Mouse (Mus musculus) neural tube, embryonic 14.5 days (tissue): Measurements from ENCODE around the gene Olfr1162. TPM values are rescaled to one million over a fixed set of nuclear protein-coding genes. Genes with fewer than 3 reads are reported as not detected.
"Not testable (repeated sequence)": the region's sequence is repeated elsewhere in the genome, so short reads cannot be mapped to it uniquely, and the experiment has no call there.

ENCODE experiments used
- ATAC-seq: fragments of 200-750 bp; cut with Nextera tagmentation; 2 replicates; pipeline ENCODE4 v1.8.0; 2017; ENCODE audit warnings: low read depth, mild to moderate bottlenecking, moderate TSS enrichment, moderate library complexity
- H3K27ac ChIP-seq: fragments of 300-500 bp; sonication (generic); 2 replicates; pipeline ENCODE4 v1.5.1; 2014; ENCODE audit warnings: low read depth, mild to moderate bottlenecking, control low read depth, low read length, moderate library complexity, mixed read lengths
- H3K27me3 ChIP-seq: fragments of 300-500 bp; sonication (generic); 2 replicates; pipeline ENCODE4 v1.6.1; 2014; ENCODE audit warnings: low read length; ENCODE audit not compliant: control insufficient read depth, insufficient read depth
- H3K36me3 ChIP-seq: fragments of 300-500 bp; sonication (generic); 2 replicates; pipeline ENCODE4 v1.6.1; 2014; ENCODE audit warnings: low read length, mixed read lengths; ENCODE audit not compliant: control insufficient read depth, insufficient read depth
- H3K4me1 ChIP-seq: fragments of 300-500 bp; sonication (generic); 2 replicates; pipeline ENCODE4 v1.6.1; 2014; ENCODE audit warnings: low read length; ENCODE audit not compliant: control insufficient read depth, insufficient read depth
- H3K4me2 ChIP-seq: fragments of 300-500 bp; sonication (generic); 2 replicates; pipeline ENCODE4 v1.6.1; 2014; ENCODE audit warnings: mild to moderate bottlenecking, low read depth, low read length, control low read depth
- H3K4me3 ChIP-seq: fragments of 300-500 bp; sonication (generic); 2 replicates; pipeline ENCODE4 v1.5.1; 2014; ENCODE audit warnings: low read depth, low read length, control low read depth, mixed read lengths
- H3K9ac ChIP-seq: fragments of 300-500 bp; sonication (generic); replicated peaks from 2 replicates; pipeline ENCODE4 v1.6.1; 2014; ENCODE audit warnings: low read depth, mild to moderate bottlenecking, control low read depth, low read length, mixed read lengths
- H3K9me3 ChIP-seq: fragments of 300-500 bp; sonication (generic); 2 replicates; pipeline ENCODE4 v1.6.1; 2016; ENCODE audit warnings: low read length; ENCODE audit not compliant: control insufficient read depth
- WGBS: fragments of 180-500 bp; shearing (Covaris S2); extraction: QIAGEN DNeasy Blood & Tissue Kit; methylation state at CpG from one replicate; pipeline ENCODE4 v1.1.7; 2014; 5-methylcytosine and 5-hydroxymethylcytosine counted together
- polyA plus RNA-seq: library from polyadenylated mRNA; unstranded; fragments of >200 nt; fragmentation: Nextera tagmentation; extraction: Ambion mirVana; gene quantifications from 2 replicates; pipeline ENCODE4 v1.2.1, GENCODE M21; 2014

The Olfr1162 gene
- polyA plus RNA-seq, result not detected in 2 replicates

GRCm38 (mm10) chr2:88051029-88051428 lies at the start of gene Olfr1162:
TSS of gene Olfr1162 (minus strand) at chr2:88051129.
- Histone ChIP-seq H3K9me3 (no peaks in the 10 kb centered on the region), H3K4me1 (no peaks in the 10 kb centered on the region)
- 95% methylated on average over 1 of the region's 1 CpGs for WGBS

GRCm38 (mm10) chr2:88093866-88094265 lies 42.9 kb upstream of the Olfr1162 start, which contains the start of gene Olfr1164:
TSS of gene Olfr1164 (minus strand) at chr2:88093966.
- no peaks in the 10 kb centered on the region for H3K9me3 ChIP-seq
- H3K36me3 ChIP-seq, result no peaks in the 10 kb centered on the region
- no peaks in the 10 kb centered on the region for H3K27me3 ChIP-seq
- H3K4me3 ChIP-seq, result no peak within 1 kb of the TSS
- no peak for ATAC-seq
- H3K4me2 ChIP-seq, result no peak within 1 kb of the TSS
- no peaks in the 10 kb centered on the region for H3K4me1 ChIP-seq
- H3K9ac ChIP-seq, result no peak within 1 kb of the TSS
- no peak within 1 kb of the TSS for H3K27ac ChIP-seq
- WGBS, result 80% methylated on average over 4 of the region's 4 CpGs

More at GRCm38 (mm10) chr2:88051029-88051428, at the start of gene Olfr1162:
- no peak within 1 kb of the TSS for H3K4me3 ChIP-seq
- H3K27ac ChIP-seq, result no peak within 1 kb of the TSS
- H3K27me3 ChIP-seq, result no peaks in the 10 kb centered on the region
- no peaks in the 10 kb centered on the region for H3K36me3 ChIP-seq
- H3K9ac ChIP-seq, result no peak within 1 kb of the TSS
- ATAC-seq, result no peak
- H3K4me2 ChIP-seq, result no peak within 1 kb of the TSS

- Histone ChIP-seq H3K27me3 (no peaks in the 10 kb centered on the region), H3K9ac (no peak within 1 kb of the TSS), H3K4me3 (no peak within 1 kb of the TSS), H3K27ac (no peak within 1 kb of the TSS), H3K9me3 (no peaks in the 10 kb centered on the region), H3K4me2 (no peak within 1 kb of the TSS), H3K36me3 (no peaks in the 10 kb centered on the region), H3K4me1 (no peaks in the 10 kb centered on the region)
- no peak for ATAC-seq
Measured at GRCm38 (mm10) chr2:88071730-88072129, 20.8 kb upstream of the Olfr1162 start, which contains the start of gene Olfr1163. TSS of gene Olfr1163 (minus strand) at chr2:88071830.

- H3K4me1 ChIP-seq, result no peaks in the 10 kb centered on the region
- H3K4me3 ChIP-seq, result no peak overlapping the region
- H3K36me3 ChIP-seq, result no peaks in the 10 kb centered on the region
- no peak overlapping the region for H3K4me2 ChIP-seq
- H3K27ac ChIP-seq, result no peak overlapping the region
- 86% methylated on average over 2 of the region's 2 CpGs for WGBS
- no peaks in the 10 kb centered on the region for H3K27me3 ChIP-seq
- ATAC-seq, result no peak
- H3K9me3 ChIP-seq, result no peaks in the 10 kb centered on the region
- H3K9ac ChIP-seq, result no peak overlapping the region
Measured at GRCm38 (mm10) chr2:88063587-88063986, 12.7 kb upstream of the Olfr1162 start.

- Histone ChIP-seq H3K27ac (no peak within 1 kb of the TSS), H3K9me3 (no peaks in the 10 kb centered on the region), H3K27me3 (no peaks in the 10 kb centered on the region), H3K4me2 (no peak within 1 kb of the TSS), H3K4me1 (no peaks in the 10 kb centered on the region), H3K36me3 (no peaks in the 10 kb centered on the region), H3K4me3 (no peak within 1 kb of the TSS), H3K9ac (no peak within 1 kb of the TSS)
- no peak for ATAC-seq
Measured at GRCm38 (mm10) chr2:88037599-88037998, 13.3 kb downstream of the Olfr1162 start, which contains the start of gene Olfr73. TSS of gene Olfr73 (minus strand) at chr2:88037699.

- H3K36me3 ChIP-seq, H3K27me3 ChIP-seq, H3K27ac ChIP-seq, H3K9ac ChIP-seq, H3K4me1 ChIP-seq, H3K9me3 ChIP-seq, H3K4me3 ChIP-seq, ATAC-seq, H3K4me2 ChIP-seq: not testable (repeated sequence)
- 91% methylated on average over 1 of the region's 1 CpGs for WGBS
Measured at GRCm38 (mm10) chr2:88022474-88022873, 28.5 kb downstream of the Olfr1162 start, which contains the start of gene Olfr1161. TSS of gene Olfr1161 (plus strand) at chr2:88022774.

- H3K4me1 ChIP-seq, result no peaks in the 10 kb centered on the region
- no peak for ATAC-seq
- no peak within 1 kb of the TSS for H3K9ac ChIP-seq
- H3K36me3 ChIP-seq, result no peaks in the 10 kb centered on the region
- H3K4me2 ChIP-seq, result no peak within 1 kb of the TSS
- H3K9me3 ChIP-seq, result no peaks in the 10 kb centered on the region
- H3K4me3 ChIP-seq, result no peak within 1 kb of the TSS
- H3K27ac ChIP-seq, result no peak within 1 kb of the TSS
- H3K27me3 ChIP-seq, result no peaks in the 10 kb centered on the region
Measured at GRCm38 (mm10) chr2:88007515-88008318, 43.2 kb downstream of the Olfr1162 start, which contains the start of gene Olfr1160. TSS of gene Olfr1160 (minus strand) at chr2:88008268.

Other genes starting within 250 kb of the Olfr1162 start
- not detected in 2 replicates for gene Olfr1145, start 241.3 kb downstream of the Olfr1162 start, polyA plus RNA-seq
- gene Olfr1148, start 220.6 kb downstream of the Olfr1162 start, polyA plus RNA-seq, result not detected in 2 replicates
- not detected in 2 replicates for gene Olfr1150-ps1, start 207.1 kb downstream of the Olfr1162 start, polyA plus RNA-seq
- gene Olfr1151, start 195.3 kb downstream of the Olfr1162 start, polyA plus RNA-seq, result not detected in 2 replicates
- 0.04 TPM in 1 of 2 replicates, not detected in the other for gene Olfr1152, start 184.6 kb downstream of the Olfr1162 start, polyA plus RNA-seq
- gene Olfr1153, start 156.2 kb downstream of the Olfr1162 start, polyA plus RNA-seq, result not detected in 2 replicates
- not detected in 2 replicates for gene Olfr1154, start 146.0 kb downstream of the Olfr1162 start, polyA plus RNA-seq
- gene Olfr1155, start 106.0 kb downstream of the Olfr1162 start, polyA plus RNA-seq, result not detected in 2 replicates
- gene Olfr1156, start 98.0 kb downstream of the Olfr1162 start, polyA plus RNA-seq, result not detected in 2 replicates
- gene Olfr1157, start 82.8 kb downstream of the Olfr1162 start, polyA plus RNA-seq, result not detected in 2 replicates
- gene Olfr74, start 76.5 kb downstream of the Olfr1162 start, polyA plus RNA-seq, result not detected in 2 replicates
- gene Olfr1158, start 61.0 kb downstream of the Olfr1162 start, polyA plus RNA-seq, result not detected in 2 replicates
- not detected in 2 replicates for gene Olfr1160, start 42.9 kb downstream of the Olfr1162 start, polyA plus RNA-seq
- gene Olfr1161, start 28.4 kb downstream of the Olfr1162 start, polyA plus RNA-seq, result not detected in 2 replicates
- not detected in 2 replicates for gene Olfr73, start 13.4 kb downstream of the Olfr1162 start, polyA plus RNA-seq
- gene Olfr1163, start 20.7 kb upstream of the Olfr1162 start, polyA plus RNA-seq, result not detected in 2 replicates
- not detected in 2 replicates for gene Olfr1164, start 42.8 kb upstream of the Olfr1162 start, polyA plus RNA-seq
- not detected in 2 replicates for gene Olfr1166, start 77.1 kb upstream of the Olfr1162 start, polyA plus RNA-seq
- not detected in 2 replicates for gene Olfr1167, start 104.1 kb upstream of the Olfr1162 start, polyA plus RNA-seq
- gene Olfr1168, start 130.8 kb upstream of the Olfr1162 start, polyA plus RNA-seq, result not detected in 2 replicates
- not detected in 2 replicates for gene Olfr1170, start 177.2 kb upstream of the Olfr1162 start, polyA plus RNA-seq
- gene Olfr1173, start 228.7 kb upstream of the Olfr1162 start, polyA plus RNA-seq, result not detected in 2 replicates